Mouse (Mus musculus) subcutaneous adipose tissue, adult 2 months (tissue): ENCODE data around the gene Gm11099. TPM values are rescaled to one million over a fixed set of nuclear protein-coding genes. Genes with fewer than 3 reads are reported as not detected.

Experiments
- polyA plus RNA-seq: library from polyadenylated mRNA; depleted of rRNA; stranded (reverse); fragments of >200 nt; gene quantifications from 2 replicates; pipeline ENCODE4 v1.2.3, GENCODE M21; 2012; ENCODE audit warnings: low replicate concordance; rRNA removed

Gm11099 gene
- polyA plus RNA-seq, result not detected in 2 replicates

GRCm38 (mm10) chr2:58859134-58859533, at the start of gene Gm11099:
Gene Gm11099, plus strand, starts transcription at chr2:58859434.

